Mouse (Mus musculus) left cerebral cortex, postnatal 25 days (tissue): ENCODE measurements at regions not wholly inside any gene's neighbourhood (a gene's known extent, or its start where the extent isn't known, plus 50 kb on each side); places are given as distances from the start of the nearest gene placed in this dataset.

Experiments used
- DNase-seq, 2 experiments: peaks; one replicate each; pipeline ENCODE4 v3.0.0; 2022; ENCODE audit warnings: low spot score in 2 of 2, mixed read lengths in 1 of 2
- intact Hi-C: fragments of 180-260 bp; cut with DNase I; formaldehyde crosslinking; loops from one replicate; pipeline ENCODE4 v1.15.1; 2025

- peak in 1 of 2 experiments; percentile 60 for DNase-seq
- intact Hi-C loops, result no loop called here
These were observed 633.2 kb downstream of the Pdcd6ip start for GRCm38 (mm10) chr9:113074866-113075265.

GRCm38 (mm10) chr9:113057415-113057814 lies 650.6 kb downstream of the Pdcd6ip start:
- intact Hi-C loops, result no loop called here
- DNase-seq, result peak in 1 of 2 experiments; percentile 56

- intact Hi-C loops, result no loop called here
- peak; percentile 24 to 79 for DNase-seq
These were observed 663.4 kb downstream of the Pdcd6ip start for GRCm38 (mm10) chr9:113044556-113045178.

- intact Hi-C loops, result no loop called here
- DNase-seq, result peak in 1 of 2 experiments; percentile 51
These were observed 667.2 kb downstream of the Pdcd6ip start for GRCm38 (mm10) chr9:113040885-113041284.

GRCm38 (mm10) chr9:113033996-113034395 lies 674.1 kb downstream of the Pdcd6ip start:
- no peak for DNase-seq
- intact Hi-C loops, result no loop called here

- no peak for DNase-seq
- intact Hi-C loops, result loop anchor here (5.0 to 10.0 kb wide), 6 partner anchors 58 to 606 kb away; no protein-coding TSS in a partner anchor
These were observed 679.0 kb downstream of the Pdcd6ip start for GRCm38 (mm10) chr9:113029091-113029490.

- intact Hi-C loops, result loop anchor here (5.0 to 10.0 kb wide), 6 partner anchors 60 to 608 kb away; no protein-coding TSS in a partner anchor
- DNase-seq, result peak in 1 of 2 experiments; percentile 69
These were observed 681.2 kb downstream of the Pdcd6ip start for GRCm38 (mm10) chr9:113026904-113027193.

GRCm38 (mm10) chr9:113026096-113026903 lies 681.8 kb downstream of the Pdcd6ip start:
- intact Hi-C loops, result loop anchor here (5.0 to 10.0 kb wide), 6 partner anchors 61 to 609 kb away; no protein-coding TSS in a partner anchor

GRCm38 (mm10) chr9:113021866-113022645 lies 686.0 kb downstream of the Pdcd6ip start:
- intact Hi-C loops, result loop anchor here (10.0 kb wide), 4 partner anchors 153 to 613 kb away; no protein-coding TSS in a partner anchor
- DNase-seq, result no peak

More at GRCm38 (mm10) chr9:113026096-113026903, 681.8 kb downstream of the Pdcd6ip start:
- DNase-seq, result peak in 1 of 2 experiments; percentile 80

GRCm38 (mm10) chr9:113019576-113019975 lies 688.5 kb downstream of the Pdcd6ip start:
- DNase-seq, result peak in 1 of 2 experiments; percentile 61
- intact Hi-C loops, result loop anchor here (10.0 kb wide), 1 partner anchor 185 kb away; no protein-coding TSS in a partner anchor

GRCm38 (mm10) chr9:113008106-113008505 lies 700.0 kb downstream of the Pdcd6ip start:
- no peak for DNase-seq
- intact Hi-C loops, result loop anchor here (10.0 kb wide), 1 partner anchor 93 kb away; no protein-coding TSS in a partner anchor

- intact Hi-C loops, result no loop called here
- no peak for DNase-seq
These were observed 711.9 kb downstream of the Pdcd6ip start for GRCm38 (mm10) chr9:112996204-112996603.

GRCm38 (mm10) chr9:112994774-112995173 lies 713.3 kb downstream of the Pdcd6ip start:
- intact Hi-C loops, result no loop called here
- DNase-seq, result no peak

GRCm38 (mm10) chr9:112993627-112994026 lies 714.4 kb downstream of the Pdcd6ip start:
- intact Hi-C loops, result no loop called here

GRCm38 (mm10) chr9:112992937-112993336 lies 715.1 kb downstream of the Pdcd6ip start:
- intact Hi-C loops, result no loop called here
- no peak for DNase-seq

More at GRCm38 (mm10) chr9:112993627-112994026, 714.4 kb downstream of the Pdcd6ip start:
- DNase-seq, result no peak

- peak in 1 of 2 experiments; percentile 55 for DNase-seq
- intact Hi-C loops, result loop anchor here (1.0 kb wide), 1 partner anchor 8 kb away; no protein-coding TSS in a partner anchor
These were observed 724.7 kb downstream of the Pdcd6ip start for GRCm38 (mm10) chr9:112983353-112983752.

- DNase-seq, result no peak
- intact Hi-C loops, result no loop called here
These were observed 715.8 kb upstream of the Arpp21 start for GRCm38 (mm10) chr9:112951567-112951966.

GRCm38 (mm10) chr9:112950056-112950455 lies 714.3 kb upstream of the Arpp21 start:
- intact Hi-C loops, result no loop called here

GRCm38 (mm10) chr9:112938781-112939180 lies 703.0 kb upstream of the Arpp21 start:
- intact Hi-C loops, result no loop called here
- no peak for DNase-seq

More at GRCm38 (mm10) chr9:112950056-112950455, 714.3 kb upstream of the Arpp21 start:
- DNase-seq, result no peak
